Mouse (Mus musculus): ENCODE data around the gene Cdon. TPM values are rescaled to one million over a fixed set of nuclear protein-coding genes. Genes with fewer than 3 reads are reported as not detected.

Gene Cdon
- polyA plus RNA-seq, 1 experiment from 2014 or later = 1.0 TPM

GRCm38 (mm10) chr9:35482014-35482898 is 61.3 kb downstream of the Cdon start:
- H3K4me1 ChIP-seq = 0 out of 2 replicates have a peak, but pooled peaks cover 4% of the 10 kb centered on the region
- 64% methylated on average over 13 of the region's 13 CpGs for WGBS (ENCODE audit: insufficient replicate concordance)
- no peak for ATAC-seq

GRCm38 (mm10) chr9:35483949-35484348 is 63.0 kb downstream of the Cdon start:
- WGBS (ENCODE audit: insufficient replicate concordance) = 75% methylated on average over 3 of the region's 3 CpGs
- H3K4me3 ChIP-seq = no peak overlapping the region
- H3K27me3 ChIP-seq (replicated peaks) = no peaks in the 10 kb centered on the region
- H3K9me3 ChIP-seq (replicated peaks) = no peaks in the 10 kb centered on the region
- no peak for ATAC-seq
- no peaks in the 10 kb centered on the region for H3K36me3 ChIP-seq
- no peak overlapping the region for H3K9ac ChIP-seq
- H3K4me1 ChIP-seq = 0 out of 2 replicates have a peak, but pooled peaks cover 4% of the 10 kb centered on the region
- H3K27ac ChIP-seq = no peak overlapping the region
- no peak overlapping the region for H3K4me2 ChIP-seq

More at GRCm38 (mm10) chr9:35482014-35482898, 61.3 kb downstream of the Cdon start:
- H3K27me3 ChIP-seq (replicated peaks) = no peaks in the 10 kb centered on the region
- H3K4me3 ChIP-seq = no peak overlapping the region
- no peak overlapping the region for H3K4me2 ChIP-seq
- H3K36me3 ChIP-seq = no peaks in the 10 kb centered on the region; the same call in 1 of the 2 replicates
- H3K9ac ChIP-seq = no peak overlapping the region
- H3K27ac ChIP-seq = no peak overlapping the region
- no peaks in the 10 kb centered on the region for H3K9me3 ChIP-seq (replicated peaks)

GRCm38 (mm10) chr9:35486616-35487015 is 65.7 kb downstream of the Cdon start:
- no peaks in the 10 kb centered on the region; the same call in 1 of the 2 replicates for H3K36me3 ChIP-seq
- H3K9ac ChIP-seq = no peak overlapping the region
- H3K9me3 ChIP-seq (replicated peaks) = no peaks in the 10 kb centered on the region
- WGBS (ENCODE audit: insufficient replicate concordance) = 76% methylated on average over 13 of the region's 13 CpGs
- no peak overlapping the region for H3K4me2 ChIP-seq
- no peak overlapping the region for H3K27ac ChIP-seq
- H3K27me3 ChIP-seq (replicated peaks) = no peaks in the 10 kb centered on the region
- 0 out of 2 replicates have a peak, but pooled peaks cover 3% of the 10 kb centered on the region for H3K4me1 ChIP-seq
- H3K4me3 ChIP-seq = no peak overlapping the region
- no peak for ATAC-seq

GRCm38 (mm10) chr9:35488496-35488895 is 67.6 kb downstream of the Cdon start:
- H3K9ac ChIP-seq = no peak overlapping the region
- H3K27me3 ChIP-seq (replicated peaks) = no peaks in the 10 kb centered on the region
- no peak for ATAC-seq
- H3K9me3 ChIP-seq (replicated peaks) = no peaks in the 10 kb centered on the region
- no peaks in the 10 kb centered on the region for H3K4me1 ChIP-seq
- WGBS (ENCODE audit: insufficient replicate concordance) = 75% methylated on average over 4 of the region's 4 CpGs
- no peak overlapping the region for H3K4me2 ChIP-seq
- H3K4me3 ChIP-seq = no peak overlapping the region
- H3K27ac ChIP-seq = no peak overlapping the region
- no peaks in the 10 kb centered on the region; the same call in 1 of the 2 replicates for H3K36me3 ChIP-seq

- Histone ChIP-seq H3K27ac (no peak overlapping the region), H3K4me2 (no peak overlapping the region), H3K9ac (no peak overlapping the region), H3K36me3 (no peaks in the 10 kb centered on the region; the same call in 1 of the 2 replicates), H3K4me3 (no peak overlapping the region), H3K4me1 (no peaks in the 10 kb centered on the region), H3K9me3 (replicated peaks) (no peaks in the 10 kb centered on the region), H3K27me3 (replicated peaks) (no peaks in the 10 kb centered on the region)
- WGBS (ENCODE audit: insufficient replicate concordance) = 71% methylated on average over 11 of the region's 11 CpGs
- no peak for ATAC-seq
Measured at GRCm38 (mm10) chr9:35491109-35491866, 70.4 kb downstream of the Cdon start.

GRCm38 (mm10) chr9:35493033-35493732 is 72.3 kb downstream of the Cdon start:
- WGBS (ENCODE audit: insufficient replicate concordance) = 66% methylated on average over 7 of the region's 7 CpGs
- Histone ChIP-seq H3K9me3 (replicated peaks) (no peaks in the 10 kb centered on the region), H3K27ac (no peak overlapping the region), H3K4me1 (no peaks in the 10 kb centered on the region), H3K9ac (no peak overlapping the region), H3K27me3 (replicated peaks) (no peaks in the 10 kb centered on the region), H3K4me3 (no peak overlapping the region), H3K4me2 (no peak overlapping the region), H3K36me3 (no peaks in the 10 kb centered on the region; the same call in 1 of the 2 replicates)
- no peak for ATAC-seq

GRCm38 (mm10) chr9:35493733-35494092 is 72.8 kb downstream of the Cdon start:
- Histone ChIP-seq H3K27me3 (replicated peaks) (no peaks in the 10 kb centered on the region), H3K9ac (no peak overlapping the region), H3K27ac (no peak overlapping the region), H3K4me3 (no peak overlapping the region), H3K9me3 (replicated peaks) (no peaks in the 10 kb centered on the region), H3K4me2 (no peak overlapping the region), H3K4me1 (no peaks in the 10 kb centered on the region), H3K36me3 (no peaks in the 10 kb centered on the region; the same call in 1 of the 2 replicates)
- no peak for ATAC-seq
- 68% methylated on average over 4 of the region's 4 CpGs for WGBS (ENCODE audit: insufficient replicate concordance)

- H3K36me3 ChIP-seq = no peaks in the 10 kb centered on the region
- 55% methylated on average over 4 of the region's 4 CpGs for WGBS (ENCODE audit: insufficient replicate concordance)
- no peaks in the 10 kb centered on the region for H3K9me3 ChIP-seq (replicated peaks)
- H3K27me3 ChIP-seq (replicated peaks) = no peaks in the 10 kb centered on the region
- no peak overlapping the region for H3K9ac ChIP-seq
- H3K4me1 ChIP-seq = no peaks in the 10 kb centered on the region
- H3K27ac ChIP-seq = no peak overlapping the region
- no peak overlapping the region for H3K4me2 ChIP-seq
- no peak overlapping the region for H3K4me3 ChIP-seq
- no peak for ATAC-seq
Measured at GRCm38 (mm10) chr9:35494937-35495336, 74.0 kb downstream of the Cdon start.

- H3K9me3 ChIP-seq (replicated peaks) = no peaks in the 10 kb centered on the region
- no peaks in the 10 kb centered on the region for H3K36me3 ChIP-seq
- no peak overlapping the region for H3K27ac ChIP-seq
- H3K27me3 ChIP-seq (replicated peaks) = no peaks in the 10 kb centered on the region
- ATAC-seq = no peak
- no peak overlapping the region for H3K9ac ChIP-seq
- no peaks in the 10 kb centered on the region for H3K4me1 ChIP-seq
- whole genome bisulfite sequencing (ENCODE audit: insufficient replicate concordance) = 27% methylated on average over 3 of the region's 3 CpGs
- H3K4me3 ChIP-seq = no peak overlapping the region
- no peak overlapping the region for H3K4me2 ChIP-seq
Measured at GRCm38 (mm10) chr9:35495471-35495870, 74.5 kb downstream of the Cdon start.

GRCm38 (mm10) chr9:35499946-35500345 is 79.0 kb downstream of the Cdon start:
- 69% methylated on average over 6 of the region's 6 CpGs for WGBS (ENCODE audit: insufficient replicate concordance)

GRCm38 (mm10) chr9:35502361-35503000 is 81.6 kb downstream of the Cdon start:
- no peaks in the 10 kb centered on the region for H3K27me3 ChIP-seq (replicated peaks)
- no peak overlapping the region for H3K9ac ChIP-seq
- 74% methylated on average over 10 of the region's 10 CpGs for WGBS (ENCODE audit: insufficient replicate concordance)
- no peak overlapping the region for H3K27ac ChIP-seq
- H3K4me1 ChIP-seq = no peaks in the 10 kb centered on the region
- no peak for ATAC-seq
- H3K4me3 ChIP-seq = no peak overlapping the region
- H3K9me3 ChIP-seq (replicated peaks) = no peaks in the 10 kb centered on the region
- H3K36me3 ChIP-seq = no peaks in the 10 kb centered on the region
- no peak overlapping the region for H3K4me2 ChIP-seq

More at GRCm38 (mm10) chr9:35499946-35500345, 79.0 kb downstream of the Cdon start:
- no peak overlapping the region for H3K4me2 ChIP-seq
- no peaks in the 10 kb centered on the region for H3K9me3 ChIP-seq (replicated peaks)
- H3K27ac ChIP-seq = no peak overlapping the region
- H3K4me3 ChIP-seq = no peak overlapping the region
- no peak overlapping the region for H3K9ac ChIP-seq
- H3K4me1 ChIP-seq = no peaks in the 10 kb centered on the region
- no peak for ATAC-seq
- no peaks in the 10 kb centered on the region for H3K27me3 ChIP-seq (replicated peaks)
- H3K36me3 ChIP-seq = no peaks in the 10 kb centered on the region
